Mouse (Mus musculus): ENCODE measurements around the gene Clpb. TPM values are rescaled to one million over a fixed set of nuclear protein-coding genes. Genes with fewer than 3 reads are reported as not detected.
A peak's percentile ranks its signal among the peaks of the same experiment; 100 is the strongest.
"Not testable (repeated sequence)": the region's sequence is repeated elsewhere in the genome, so short reads cannot be mapped to it uniquely, and the experiment has no call there.

The Clpb gene
- polyA plus RNA-seq (2011; ENCODE audit: insufficient read depth, insufficient read length, low replicate concordance, missing spikeins), result 5.0 and 12.5 TPM in 2 replicates

- Histone ChIP-seq H3K4me3 (replicated peaks; ENCODE audit: control insufficient read depth, low read depth, low read length) (peak within 1 kb of the TSS; percentile 93), H3K27ac (ENCODE audit: control insufficient read depth, insufficient read depth, low read depth, low read length, poor library complexity) (peak within 1 kb of the TSS; percentile 65), H3K4me1 (ENCODE audit: control insufficient read depth, insufficient read depth, low read length) (no peaks in the 10 kb centered on the region; the same call in 1 of the 2 replicates)
- TF ChIP-seq POLR2A (IDR thresholded peaks at IDR 0.05; ENCODE audit: borderline replicate concordance, control insufficient read depth, low read depth, low read length) (peak; percentile 16; the same call in 1 of the 2 replicates), CTCF (IDR thresholded peaks at IDR 0.05; ENCODE audit: control insufficient read depth, insufficient read depth, low read length) (peak; percentile 70)
- WGBS, result under 1% methylated on average over 49 of the region's 49 CpGs
These were observed at the start of gene Clpb for GRCm38 (mm10) chr7:101663514-101664159. Gene Clpb (plus strand): TSS chr7:101663633.

GRCm38 (mm10) chr7:101615406-101615805 lies 48.0 kb upstream of the Clpb start:
- H3K4me3 ChIP-seq (replicated peaks; ENCODE audit: control insufficient read depth, low read depth, low read length), result no peak overlapping the region
- no peaks in the 10 kb centered on the region for H3K4me1 ChIP-seq (ENCODE audit: control insufficient read depth, insufficient read depth, low read length)
- no peak overlapping the region for H3K27ac ChIP-seq (ENCODE audit: control insufficient read depth, insufficient read depth, low read depth, low read length, poor library complexity)
- WGBS, result 84% methylated on average over 7 of the region's 7 CpGs
- TF ChIP-seq POLR2A (IDR thresholded peaks at IDR 0.05; ENCODE audit: borderline replicate concordance, control insufficient read depth, low read depth, low read length), result no peak
- TF ChIP-seq CTCF (IDR thresholded peaks at IDR 0.05; ENCODE audit: control insufficient read depth, insufficient read depth, low read length), result no peak

GRCm38 (mm10) chr7:101616136-101616835 lies 47.1 kb upstream of the Clpb start:
- TF ChIP-seq CTCF (IDR thresholded peaks at IDR 0.05; ENCODE audit: control insufficient read depth, insufficient read depth, low read length) (no peak), POLR2A (IDR thresholded peaks at IDR 0.05; ENCODE audit: borderline replicate concordance, control insufficient read depth, low read depth, low read length) (no peak)
- no peak overlapping the region for H3K4me3 ChIP-seq (replicated peaks; ENCODE audit: control insufficient read depth, low read depth, low read length)
- H3K4me1 ChIP-seq (ENCODE audit: control insufficient read depth, insufficient read depth, low read length), result no peaks in the 10 kb centered on the region
- WGBS, result 72% methylated on average over 6 of the region's 6 CpGs
- no peak overlapping the region for H3K27ac ChIP-seq (ENCODE audit: control insufficient read depth, insufficient read depth, low read depth, low read length, poor library complexity)

- no peak overlapping the region for H3K27ac ChIP-seq (ENCODE audit: control insufficient read depth, insufficient read depth, low read depth, low read length, poor library complexity)
- WGBS, result 77% methylated on average over 10 of the region's 10 CpGs
- TF ChIP-seq POLR2A (IDR thresholded peaks at IDR 0.05; ENCODE audit: borderline replicate concordance, control insufficient read depth, low read depth, low read length), result no peak
- no peak for TF ChIP-seq CTCF (IDR thresholded peaks at IDR 0.05; ENCODE audit: control insufficient read depth, insufficient read depth, low read length)
These were observed 45.8 kb upstream of the Clpb start for GRCm38 (mm10) chr7:101617438-101618165.

GRCm38 (mm10) chr7:101618273-101618672 lies 45.2 kb upstream of the Clpb start:
- Histone ChIP-seq H3K27ac (ENCODE audit: control insufficient read depth, insufficient read depth, low read depth, low read length, poor library complexity) (no peak overlapping the region), H3K4me3 (replicated peaks; ENCODE audit: control insufficient read depth, low read depth, low read length) (no peak overlapping the region), H3K4me1 (ENCODE audit: control insufficient read depth, insufficient read depth, low read length) (no peaks in the 10 kb centered on the region)
- TF ChIP-seq CTCF (IDR thresholded peaks at IDR 0.05; ENCODE audit: control insufficient read depth, insufficient read depth, low read length) (no peak), POLR2A (IDR thresholded peaks at IDR 0.05; ENCODE audit: borderline replicate concordance, control insufficient read depth, low read depth, low read length) (no peak)
- 65% methylated on average over 7 of the region's 7 CpGs for WGBS

More at GRCm38 (mm10) chr7:101617438-101618165, 45.8 kb upstream of the Clpb start:
- Histone ChIP-seq H3K4me3 (replicated peaks; ENCODE audit: control insufficient read depth, low read depth, low read length) (no peak overlapping the region), H3K4me1 (ENCODE audit: control insufficient read depth, insufficient read depth, low read length) (no peaks in the 10 kb centered on the region)

GRCm38 (mm10) chr7:101620373-101620772 lies 43.1 kb upstream of the Clpb start:
- 24% methylated on average over 4 of the region's 4 CpGs for WGBS
- no peak overlapping the region for H3K27ac ChIP-seq (ENCODE audit: control insufficient read depth, insufficient read depth, low read depth, low read length, poor library complexity)
- H3K4me1 ChIP-seq (ENCODE audit: control insufficient read depth, insufficient read depth, low read length), result no peaks in the 10 kb centered on the region
- no peak overlapping the region for H3K4me3 ChIP-seq (replicated peaks; ENCODE audit: control insufficient read depth, low read depth, low read length)
- TF ChIP-seq CTCF (IDR thresholded peaks at IDR 0.05; ENCODE audit: control insufficient read depth, insufficient read depth, low read length) (peak; percentile 71), POLR2A (IDR thresholded peaks at IDR 0.05; ENCODE audit: borderline replicate concordance, control insufficient read depth, low read depth, low read length) (no peak)

- not testable (repeated sequence) for H3K4me3 ChIP-seq (replicated peaks; ENCODE audit: control insufficient read depth, low read depth, low read length); H3K27ac ChIP-seq (ENCODE audit: control insufficient read depth, insufficient read depth, low read depth, low read length, poor library complexity); H3K4me1 ChIP-seq (ENCODE audit: control insufficient read depth, insufficient read depth, low read length)
- WGBS, result 28% methylated on average over 4 of the region's 4 CpGs
These were observed 41.6 kb upstream of the Clpb start for GRCm38 (mm10) chr7:101621861-101622260.

- Histone ChIP-seq H3K4me1 (ENCODE audit: control insufficient read depth, insufficient read depth, low read length) (no peaks in the 10 kb centered on the region), H3K4me3 (replicated peaks; ENCODE audit: control insufficient read depth, low read depth, low read length) (no peak overlapping the region), H3K27ac (ENCODE audit: control insufficient read depth, insufficient read depth, low read depth, low read length, poor library complexity) (no peak overlapping the region)
- WGBS, result 45% methylated on average over 6 of the region's 6 CpGs
- TF ChIP-seq CTCF (IDR thresholded peaks at IDR 0.05; ENCODE audit: control insufficient read depth, insufficient read depth, low read length), result no peak
- no peak for TF ChIP-seq POLR2A (IDR thresholded peaks at IDR 0.05; ENCODE audit: borderline replicate concordance, control insufficient read depth, low read depth, low read length)
These were observed 39.1 kb upstream of the Clpb start for GRCm38 (mm10) chr7:101624283-101624682.

GRCm38 (mm10) chr7:101627166-101627565 lies 36.3 kb upstream of the Clpb start:
- H3K4me1 ChIP-seq (ENCODE audit: control insufficient read depth, insufficient read depth, low read length); H3K27ac ChIP-seq (ENCODE audit: control insufficient read depth, insufficient read depth, low read depth, low read length, poor library complexity); H3K4me3 ChIP-seq (replicated peaks; ENCODE audit: control insufficient read depth, low read depth, low read length): not testable (repeated sequence)
- 82% methylated on average over 7 of the region's 7 CpGs for WGBS

Data from bone marrow, adult 2 months (tissue).